Mouse (Mus musculus): ENCODE measurements at regions not wholly inside any gene's neighbourhood (a gene's known extent, or its start where the extent isn't known, plus 50 kb on each side); places are given as distances from the start of the nearest gene placed in this dataset.

- Histone ChIP-seq H3K27me3 (ENCODE audit: insufficient read depth, low read length) (no peaks in the 10 kb centered on the region), H3K4me1 (ENCODE audit: insufficient read depth, low read depth, low read length) (no peaks in the 10 kb centered on the region), H3K4me3 (ENCODE audit: low read depth, low read length) (no peak overlapping the region), H3K9me3 (replicated peaks) (peaks cover 17% of the 10 kb centered on the region), H3K36me3 (replicated peaks) (no peaks in the 10 kb centered on the region)
- DNase-seq (ENCODE audit: low spot score) = no peak
- ATAC-seq (ENCODE audit: extremely low read depth, insufficient number of reproducible peaks, low FRiP score, poor library complexity, severe bottlenecking) = no peak
- no peak for TF ChIP-seq GATA2 (IDR thresholded peaks at IDR 0.05; ENCODE audit: borderline replicate concordance, low read depth, low read length)
- TF ChIP-seq TAL1 (conservative IDR thresholded peaks at IDR 0.05; ENCODE audit: low read depth, low read length) = no peak
- no peak for TF ChIP-seq GATA1 (IDR thresholded peaks at IDR 0.05; ENCODE audit: borderline replicate concordance, low read length)
- TF ChIP-seq POLR2AphosphoS5 (IDR thresholded peaks at IDR 0.05; ENCODE audit: insufficient replicate concordance, low read depth, low read length) = no peak
- TF ChIP-seq CTCF (IDR thresholded peaks at IDR 0.05; ENCODE audit: low read depth, low read length) = no peak
Observed at GRCm38 (mm10) chr8:103399466-103399865, 614.0 kb upstream of the Cdh11 start.

DNA sequence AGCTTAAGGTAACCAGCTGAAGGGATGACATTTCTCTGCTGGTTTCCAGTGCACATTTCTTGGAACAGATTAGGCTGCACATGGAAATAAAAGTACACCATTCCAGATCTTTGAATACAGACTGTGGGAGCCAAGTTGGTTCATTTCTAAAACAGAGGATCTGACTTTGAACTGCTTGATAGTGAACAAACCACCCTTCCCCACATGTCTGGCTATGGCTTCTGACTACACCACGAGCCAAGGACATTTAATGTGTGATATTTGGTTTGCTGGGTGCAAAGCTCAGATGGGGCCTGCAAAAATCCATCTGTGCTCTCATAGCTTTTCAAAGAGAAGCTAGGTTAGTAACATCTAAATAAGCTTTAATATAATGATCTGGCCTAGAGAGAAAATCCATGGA, 614.7 kb upstream of the Cdh11 start:
- TF ChIP-seq GATA2 (IDR thresholded peaks at IDR 0.05; ENCODE audit: borderline replicate concordance, low read depth, low read length) = no peak
- Histone ChIP-seq H3K4me1 (ENCODE audit: insufficient read depth, low read depth, low read length) (no peaks in the 10 kb centered on the region), H3K4me3 (ENCODE audit: low read depth, low read length) (no peak overlapping the region), H3K9me3 (replicated peaks) (peaks cover 17% of the 10 kb centered on the region), H3K36me3 (replicated peaks) (no peaks in the 10 kb centered on the region), H3K27me3 (ENCODE audit: insufficient read depth, low read length) (no peaks in the 10 kb centered on the region)
- DNase-seq (ENCODE audit: low spot score) = no peak
- ATAC-seq (ENCODE audit: extremely low read depth, insufficient number of reproducible peaks, low FRiP score, poor library complexity, severe bottlenecking) = no peak

DNA sequence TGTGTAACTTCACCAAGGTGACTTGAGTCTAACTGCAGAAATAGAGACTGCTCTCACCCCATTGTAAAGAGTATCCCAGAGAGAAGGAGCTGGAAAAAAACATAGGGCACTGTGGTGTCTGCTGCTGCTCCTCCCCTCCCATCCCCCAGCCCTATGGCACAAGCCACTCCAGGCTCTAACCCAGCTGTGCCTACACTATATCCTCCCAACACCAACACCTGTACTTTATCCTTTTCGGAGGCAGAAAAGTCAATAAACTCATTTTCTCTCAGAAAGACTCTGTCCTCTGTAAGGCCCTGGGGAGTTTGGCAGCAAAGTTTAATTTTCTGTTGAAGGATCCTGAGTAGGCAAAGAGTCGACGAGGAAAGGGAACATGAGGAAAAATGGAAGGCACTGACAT, 617.3 kb upstream of the Cdh11 start:
- no peak for DNase-seq (ENCODE audit: low spot score)
- Histone ChIP-seq H3K9me3 (replicated peaks) (peaks cover 31% of the 10 kb centered on the region), H3K4me1 (ENCODE audit: insufficient read depth, low read depth, low read length) (no peaks in the 10 kb centered on the region), H3K27me3 (ENCODE audit: insufficient read depth, low read length) (no peaks in the 10 kb centered on the region), H3K36me3 (replicated peaks) (no peaks in the 10 kb centered on the region), H3K4me3 (ENCODE audit: low read depth, low read length) (no peak overlapping the region)
- TF ChIP-seq GATA1 (IDR thresholded peaks at IDR 0.05; ENCODE audit: borderline replicate concordance, low read length) (no peak), GATA2 (IDR thresholded peaks at IDR 0.05; ENCODE audit: borderline replicate concordance, low read depth, low read length) (no peak), CTCF (IDR thresholded peaks at IDR 0.05; ENCODE audit: low read depth, low read length) (no peak), TAL1 (conservative IDR thresholded peaks at IDR 0.05; ENCODE audit: low read depth, low read length) (no peak), POLR2AphosphoS5 (IDR thresholded peaks at IDR 0.05; ENCODE audit: insufficient replicate concordance, low read depth, low read length) (no peak)
- no peak for ATAC-seq (ENCODE audit: extremely low read depth, insufficient number of reproducible peaks, low FRiP score, poor library complexity, severe bottlenecking)

- no peak for ATAC-seq (ENCODE audit: extremely low read depth, insufficient number of reproducible peaks, low FRiP score, poor library complexity, severe bottlenecking)
Observed at GRCm38 (mm10) chr8:103403826-103404225, 618.4 kb upstream of the Cdh11 start.

GRCm38 (mm10) chr8:103405787-103406186, 620.3 kb upstream of the Cdh11 start:
- DNase-seq (ENCODE audit: low spot score) (no peak), ATAC-seq (ENCODE audit: extremely low read depth, insufficient number of reproducible peaks, low FRiP score, poor library complexity, severe bottlenecking) (no peak)
- Histone ChIP-seq H3K9me3 (replicated peaks) (peaks cover 30% of the 10 kb centered on the region), H3K36me3 (replicated peaks) (no peaks in the 10 kb centered on the region), H3K27me3 (ENCODE audit: insufficient read depth, low read length) (no peaks in the 10 kb centered on the region), H3K4me3 (ENCODE audit: low read depth, low read length) (no peak overlapping the region), H3K4me1 (ENCODE audit: insufficient read depth, low read depth, low read length) (no peaks in the 10 kb centered on the region)
- TF ChIP-seq POLR2AphosphoS5 (IDR thresholded peaks at IDR 0.05; ENCODE audit: insufficient replicate concordance, low read depth, low read length) (no peak), CTCF (IDR thresholded peaks at IDR 0.05; ENCODE audit: low read depth, low read length) (no peak), GATA1 (IDR thresholded peaks at IDR 0.05; ENCODE audit: borderline replicate concordance, low read length) (no peak), TAL1 (conservative IDR thresholded peaks at IDR 0.05; ENCODE audit: low read depth, low read length) (no peak), GATA2 (IDR thresholded peaks at IDR 0.05; ENCODE audit: borderline replicate concordance, low read depth, low read length) (no peak)

More at GRCm38 (mm10) chr8:103403826-103404225, 618.4 kb upstream of the Cdh11 start:
- TF ChIP-seq TAL1 (conservative IDR thresholded peaks at IDR 0.05; ENCODE audit: low read depth, low read length) (no peak), GATA1 (IDR thresholded peaks at IDR 0.05; ENCODE audit: borderline replicate concordance, low read length) (no peak), POLR2AphosphoS5 (IDR thresholded peaks at IDR 0.05; ENCODE audit: insufficient replicate concordance, low read depth, low read length) (no peak), CTCF (IDR thresholded peaks at IDR 0.05; ENCODE audit: low read depth, low read length) (no peak), GATA2 (IDR thresholded peaks at IDR 0.05; ENCODE audit: borderline replicate concordance, low read depth, low read length) (no peak)
- no peak overlapping the region for H3K4me3 ChIP-seq (ENCODE audit: low read depth, low read length)
- H3K9me3 ChIP-seq (replicated peaks) = peaks cover 26% of the 10 kb centered on the region
- no peaks in the 10 kb centered on the region for H3K36me3 ChIP-seq (replicated peaks)
- DNase-seq (ENCODE audit: low spot score) = no peak
- H3K27me3 ChIP-seq (ENCODE audit: insufficient read depth, low read length) = no peaks in the 10 kb centered on the region
- no peaks in the 10 kb centered on the region for H3K4me1 ChIP-seq (ENCODE audit: insufficient read depth, low read depth, low read length)

GRCm38 (mm10) chr8:103406921-103407320, 621.5 kb upstream of the Cdh11 start:
- no peak for DNase-seq (ENCODE audit: low spot score)
- H3K4me1 ChIP-seq (ENCODE audit: insufficient read depth, low read depth, low read length) = no peaks in the 10 kb centered on the region
- no peak for ATAC-seq (ENCODE audit: extremely low read depth, insufficient number of reproducible peaks, low FRiP score, poor library complexity, severe bottlenecking)
- TF ChIP-seq GATA2 (IDR thresholded peaks at IDR 0.05; ENCODE audit: borderline replicate concordance, low read depth, low read length) = no peak
- no peak for TF ChIP-seq CTCF (IDR thresholded peaks at IDR 0.05; ENCODE audit: low read depth, low read length)
- no peak for TF ChIP-seq POLR2AphosphoS5 (IDR thresholded peaks at IDR 0.05; ENCODE audit: insufficient replicate concordance, low read depth, low read length)
- TF ChIP-seq GATA1 (IDR thresholded peaks at IDR 0.05; ENCODE audit: borderline replicate concordance, low read length) = no peak
- TF ChIP-seq TAL1 (conservative IDR thresholded peaks at IDR 0.05; ENCODE audit: low read depth, low read length) = no peak
- peaks cover 37% of the 10 kb centered on the region for H3K9me3 ChIP-seq (replicated peaks)
- H3K36me3 ChIP-seq (replicated peaks) = no peaks in the 10 kb centered on the region
- H3K27me3 ChIP-seq (ENCODE audit: insufficient read depth, low read length) = no peaks in the 10 kb centered on the region
- H3K4me3 ChIP-seq (ENCODE audit: low read depth, low read length) = no peak overlapping the region

GRCm38 (mm10) chr8:103407631-103408030, 622.2 kb upstream of the Cdh11 start:
- Histone ChIP-seq H3K9me3 (replicated peaks) (peaks cover 36% of the 10 kb centered on the region), H3K4me3 (ENCODE audit: low read depth, low read length) (no peak overlapping the region), H3K4me1 (ENCODE audit: insufficient read depth, low read depth, low read length) (no peaks in the 10 kb centered on the region), H3K36me3 (replicated peaks) (no peaks in the 10 kb centered on the region), H3K27me3 (ENCODE audit: insufficient read depth, low read length) (no peaks in the 10 kb centered on the region)
- ATAC-seq (ENCODE audit: extremely low read depth, insufficient number of reproducible peaks, low FRiP score, poor library complexity, severe bottlenecking) (no peak), DNase-seq (ENCODE audit: low spot score) (no peak)
- TF ChIP-seq CTCF (IDR thresholded peaks at IDR 0.05; ENCODE audit: low read depth, low read length) (no peak), GATA1 (IDR thresholded peaks at IDR 0.05; ENCODE audit: borderline replicate concordance, low read length) (no peak), POLR2AphosphoS5 (IDR thresholded peaks at IDR 0.05; ENCODE audit: insufficient replicate concordance, low read depth, low read length) (no peak), GATA2 (IDR thresholded peaks at IDR 0.05; ENCODE audit: borderline replicate concordance, low read depth, low read length) (no peak), TAL1 (conservative IDR thresholded peaks at IDR 0.05; ENCODE audit: low read depth, low read length) (no peak)

Measured in G1E (cell line).